8 mouse cellular contexts compared by ENCODE assay signal in the genomic region with DNA sequence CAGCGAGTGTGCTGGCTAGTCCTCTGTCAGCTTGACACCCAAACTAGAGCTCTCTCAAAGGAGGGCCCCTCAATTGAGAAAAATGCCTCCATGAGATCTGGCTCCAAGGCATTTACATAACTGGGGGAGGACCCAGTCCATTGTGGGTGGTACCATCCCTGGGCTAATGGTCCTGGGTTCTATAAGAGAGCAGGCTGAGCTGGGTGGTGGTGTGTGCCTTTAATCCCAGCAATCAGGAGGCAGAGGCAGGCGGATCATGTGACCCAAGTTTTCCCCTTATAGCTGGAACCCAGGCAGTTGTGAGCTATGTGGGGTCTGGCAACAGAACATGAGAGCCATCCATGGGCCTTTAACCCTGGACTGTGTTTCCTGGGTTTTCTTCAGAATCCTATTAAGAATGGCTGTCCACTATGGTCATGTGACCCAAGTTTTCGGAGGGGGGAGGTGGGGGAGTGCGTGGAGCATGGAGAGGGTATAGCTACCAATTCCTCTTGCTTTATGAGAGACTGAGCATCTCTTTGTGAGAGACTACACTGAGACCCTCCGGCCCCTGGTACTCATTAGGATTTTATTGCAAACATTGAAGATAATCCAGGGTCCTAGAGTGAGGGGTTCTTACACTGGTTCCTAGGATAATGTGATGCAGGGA. TPM values are rescaled to one million over a fixed set of nuclear protein-coding genes. Genes with fewer than 3 reads are reported as not detected.
DNase-seq lines count a peak whose midpoint lies in the region; ATAC-seq and TF ChIP-seq lines count a peak whose summit lies in the region.

No protein-coding gene starts in this region.

- TF ChIP-seq CTCF in E14TG2a.4 (conservative IDR thresholded peaks at IDR 0.05; ENCODE audit: low read length), result no peak

- DNase-seq in heart, embryonic 10.5 days (ENCODE audit: low spot score), result no peak
- no peak for DNase-seq in heart, postnatal 25 days (ENCODE audit: low spot score)
- DNase-seq in forebrain, embryonic 11.5 days (ENCODE audit: low spot score), result peak; percentile 57
- DNase-seq in limb, embryonic 11.5 days (ENCODE audit: low spot score), result no peak
- DNase-seq in right cerebral cortex, postnatal 10 days (ENCODE audit: low spot score in 2 of 2), result no peak
- DNase-seq in urinary bladder, postnatal 14 days (ENCODE audit: low spot score), result no peak

- no peaks in the 10 kb centered on the region for H3K27me3 ChIP-seq in heart, embryonic 10.5 days (ENCODE audit: insufficient read depth, poor library complexity, severe bottlenecking)
- H3K27me3 ChIP-seq in E14TG2a.4 (ENCODE audit: insufficient read depth, low read length), result no peaks in the 10 kb centered on the region
- H3K27me3 ChIP-seq in forebrain, embryonic 11.5 days (ENCODE audit: control insufficient read depth, insufficient read depth, low read length), result no peaks in the 10 kb centered on the region
- no peaks in the 10 kb centered on the region for H3K27me3 ChIP-seq in limb, embryonic 11.5 days (ENCODE audit: control insufficient read depth, insufficient read depth, low read length)
- no peaks in the 10 kb centered on the region for H3K27me3 ChIP-seq in neural tube, embryonic 15.5 days (replicated peaks)

- peak overlapping the region; percentile 70 for H3K9ac ChIP-seq in forebrain, embryonic 11.5 days (ENCODE audit: low read length)
- H3K9ac ChIP-seq in limb, embryonic 11.5 days (ENCODE audit: low read length), result peak overlapping the region; percentile 75
- peak overlapping the region; percentile 87 for H3K9ac ChIP-seq in neural tube, embryonic 15.5 days (replicated peaks)

- H3K4me3 ChIP-seq in heart, embryonic 10.5 days, result peak overlapping the region; percentile 83
- peak overlapping the region; percentile 85 for H3K4me3 ChIP-seq in E14TG2a.4 (replicated peaks; ENCODE audit: low read length)
- H3K4me3 ChIP-seq in forebrain, embryonic 11.5 days (ENCODE audit: low read depth, low read length), result peak overlapping the region; percentile 58
- peak overlapping the region; percentile 68 for H3K4me3 ChIP-seq in limb, embryonic 11.5 days (ENCODE audit: low read depth, low read length)
- H3K4me3 ChIP-seq in neural tube, embryonic 15.5 days (replicated peaks), result peak overlapping the region; percentile 73

- 23% methylated on average over 5 of the region's 5 CpGs for WGBS in heart, embryonic 10.5 days
- 27% methylated on average over 5 of the region's 5 CpGs for WGBS in forebrain, embryonic 11.5 days
- 21% methylated on average over 5 of the region's 5 CpGs for WGBS in limb, embryonic 11.5 days
- WGBS in neural tube, embryonic 15.5 days, result 26% methylated on average over 5 of the region's 5 CpGs

- peaks cover 41% of the 10 kb centered on the region for H3K36me3 ChIP-seq in heart, embryonic 10.5 days
- H3K36me3 ChIP-seq in E14TG2a.4 (ENCODE audit: insufficient read depth, low read length), result peaks cover 73% of the 10 kb centered on the region
- peaks cover 4% of the 10 kb centered on the region for H3K36me3 ChIP-seq in forebrain, embryonic 11.5 days (ENCODE audit: control insufficient read depth, insufficient read depth, low read length)
- H3K36me3 ChIP-seq in limb, embryonic 11.5 days (ENCODE audit: control insufficient read depth, insufficient read depth, low read length), result peaks cover 14% of the 10 kb centered on the region
- H3K36me3 ChIP-seq in neural tube, embryonic 15.5 days, result peaks cover 45% of the 10 kb centered on the region

- intact Hi-C loops in heart, postnatal 25 days (cut with DNase I), result no loop called here

- ATAC-seq in forebrain, embryonic 11.5 days (replicated peaks; ENCODE audit: low FRiP score), result peak; percentile 23
- peak; percentile 7; the same call in 1 of the 2 replicates for ATAC-seq in limb, embryonic 11.5 days (ENCODE audit: insufficient number of reproducible peaks, low FRiP score, low TSS enrichment, low read depth)
- ATAC-seq in neural tube, embryonic 15.5 days (ENCODE audit: low FRiP score), result peak; percentile 51

- H3K9me3 ChIP-seq in heart, embryonic 10.5 days, result no peaks in the 10 kb centered on the region
- H3K9me3 ChIP-seq in E14TG2a.4 (ENCODE audit: low read length), result no peaks in the 10 kb centered on the region
- H3K9me3 ChIP-seq in forebrain, embryonic 11.5 days (ENCODE audit: control insufficient read depth, low read length), result no peaks in the 10 kb centered on the region
- no peaks in the 10 kb centered on the region for H3K9me3 ChIP-seq in limb, embryonic 11.5 days (ENCODE audit: control insufficient read depth, low read length)
- H3K9me3 ChIP-seq in neural tube, embryonic 15.5 days (replicated peaks), result no peaks in the 10 kb centered on the region

- H3K4me2 ChIP-seq in forebrain, embryonic 11.5 days (ENCODE audit: low read depth, low read length, severe bottlenecking), result peak overlapping the region; percentile 82
- H3K4me2 ChIP-seq in limb, embryonic 11.5 days (ENCODE audit: low read depth, severe bottlenecking), result peak overlapping the region; percentile 85
- H3K4me2 ChIP-seq in neural tube, embryonic 15.5 days, result peak overlapping the region; percentile 82

- H3K4me1 ChIP-seq in heart, embryonic 10.5 days, result peaks cover 38% of the 10 kb centered on the region
- peaks cover 92% of the 10 kb centered on the region for H3K4me1 ChIP-seq in E14TG2a.4 (replicated peaks; ENCODE audit: low read depth, low read length)
- H3K4me1 ChIP-seq in forebrain, embryonic 11.5 days (replicated peaks; ENCODE audit: control insufficient read depth, insufficient read depth, low read length), result peaks cover 4% of the 10 kb centered on the region; the same call in 1 of the 2 replicates
- no peaks in the 10 kb centered on the region; the same call in 1 of the 2 replicates for H3K4me1 ChIP-seq in limb, embryonic 11.5 days (ENCODE audit: control insufficient read depth, insufficient read depth, low read length)
- peaks cover 41% of the 10 kb centered on the region for H3K4me1 ChIP-seq in neural tube, embryonic 15.5 days

- H3K27ac ChIP-seq in heart, embryonic 10.5 days, result peak overlapping the region; percentile 93
- peak overlapping the region; percentile 78 for H3K27ac ChIP-seq in forebrain, embryonic 11.5 days (ENCODE audit: low read depth, low read length)
- H3K27ac ChIP-seq in limb, embryonic 11.5 days (replicated peaks; ENCODE audit: low read depth, low read length), result peak overlapping the region; percentile 30; the same call in 1 of the 2 replicates
- H3K27ac ChIP-seq in neural tube, embryonic 15.5 days (replicated peaks), result peak overlapping the region; percentile 95

RNA-seq across cellular contexts. Expression of a gene that starts 5.0 kb away (rescaled TPM):
- 0.50 and 0.69 TPM in 2 replicates for polyA plus RNA-seq in heart, embryonic 10.5 days (2016; fragmentation: Nextera tagmentation; extraction: Ambion mirVana)
- total RNA-seq in heart, postnatal 25 days (2021), result 10 to 100 TPM in 1 of 2 experiments, 1 to 10 TPM in 1; 8.9 to 10.4 TPM
- polyA plus RNA-seq in forebrain, embryonic 11.5 days (2014; fragmentation: Nextera tagmentation; extraction: Ambion mirVana), result 0.24 TPM in 1 of 2 replicates, not detected in the other
- polyA plus RNA-seq in limb, embryonic 11.5 days (2014; fragmentation: Nextera tagmentation; extraction: Ambion mirVana), result 0.08 TPM in 1 of 2 replicates, not detected in the other
- 0.67 and 1.0 TPM in 2 replicates for polyA plus RNA-seq in neural tube, embryonic 15.5 days (2015; fragmentation: Nextera tagmentation; extraction: Ambion mirVana)

RNA-seq across cellular contexts. Expression of a gene that starts 8.4 kb away (rescaled TPM):
- polyA plus RNA-seq in heart, embryonic 10.5 days (2016; fragmentation: Nextera tagmentation; extraction: Ambion mirVana), result 265 and 272 TPM in 2 replicates
- total RNA-seq in heart, postnatal 25 days (2021), result 100 to 1,000 TPM; 172 to 177 TPM
- 277 and 287 TPM in 2 replicates for polyA plus RNA-seq in forebrain, embryonic 11.5 days (2014; fragmentation: Nextera tagmentation; extraction: Ambion mirVana)
- 283 and 299 TPM in 2 replicates for polyA plus RNA-seq in limb, embryonic 11.5 days (2014; fragmentation: Nextera tagmentation; extraction: Ambion mirVana)
- 339 and 354 TPM in 2 replicates for polyA plus RNA-seq in neural tube, embryonic 15.5 days (2015; fragmentation: Nextera tagmentation; extraction: Ambion mirVana)

RNA-seq across cellular contexts. Expression of a gene that starts 25.4 kb away (rescaled TPM):
- polyA plus RNA-seq in heart, embryonic 10.5 days (2016; fragmentation: Nextera tagmentation; extraction: Ambion mirVana), result 44.4 and 50.7 TPM in 2 replicates
- total RNA-seq in heart, postnatal 25 days (2021), result 10 to 100 TPM; 37.5 to 40.4 TPM
- polyA plus RNA-seq in forebrain, embryonic 11.5 days (2014; fragmentation: Nextera tagmentation; extraction: Ambion mirVana), result 29.1 and 30.7 TPM in 2 replicates
- 26.4 and 32.6 TPM in 2 replicates for polyA plus RNA-seq in limb, embryonic 11.5 days (2014; fragmentation: Nextera tagmentation; extraction: Ambion mirVana)
- polyA plus RNA-seq in neural tube, embryonic 15.5 days (2015; fragmentation: Nextera tagmentation; extraction: Ambion mirVana), result 36.4 and 39.0 TPM in 2 replicates

RNA-seq across cellular contexts. Expression of a gene that starts 26.4 kb away (rescaled TPM):
- polyA plus RNA-seq in heart, embryonic 10.5 days (2016; fragmentation: Nextera tagmentation; extraction: Ambion mirVana), result 92.7 and 103 TPM in 2 replicates
- total RNA-seq in heart, postnatal 25 days (2021), result 10 to 100 TPM; 57.2 to 67.0 TPM
- polyA plus RNA-seq in forebrain, embryonic 11.5 days (2014; fragmentation: Nextera tagmentation; extraction: Ambion mirVana), result 93.4 and 99.5 TPM in 2 replicates
- 104 and 114 TPM in 2 replicates for polyA plus RNA-seq in limb, embryonic 11.5 days (2014; fragmentation: Nextera tagmentation; extraction: Ambion mirVana)
- 126 and 137 TPM in 2 replicates for polyA plus RNA-seq in neural tube, embryonic 15.5 days (2015; fragmentation: Nextera tagmentation; extraction: Ambion mirVana)

RNA-seq across cellular contexts. Expression of a gene that starts 53.5 kb away (rescaled TPM):
- 42.4 and 54.5 TPM in 2 replicates for polyA plus RNA-seq in heart, embryonic 10.5 days (2016; fragmentation: Nextera tagmentation; extraction: Ambion mirVana)
- total RNA-seq in heart, postnatal 25 days (2021), result 1 to 10 TPM; 8.8 to 8.9 TPM
- 105 and 112 TPM in 2 replicates for polyA plus RNA-seq in forebrain, embryonic 11.5 days (2014; fragmentation: Nextera tagmentation; extraction: Ambion mirVana)
- 80.6 and 80.7 TPM in 2 replicates for polyA plus RNA-seq in limb, embryonic 11.5 days (2014; fragmentation: Nextera tagmentation; extraction: Ambion mirVana)
- 106 and 115 TPM in 2 replicates for polyA plus RNA-seq in neural tube, embryonic 15.5 days (2015; fragmentation: Nextera tagmentation; extraction: Ambion mirVana)

Comparison
In these comparisons a context has a peak if more than half of its experiments do, and no peak if none do; other contexts are left out.
1. H3K27ac ChIP-seq: peak in every context shown above with its lines; median percentile 95 in neural tube, embryonic 15.5 days; 93 in heart, embryonic 10.5 days; 78 in forebrain, embryonic 11.5 days; 30 in limb, embryonic 11.5 days.